Mouse (Mus musculus): Measurements from ENCODE around the gene Nlrc5. TPM values are rescaled to one million over a fixed set of nuclear protein-coding genes. Genes with fewer than 3 reads are reported as not detected.

Nlrc5 gene
- total RNA-seq, 1 experiment from 2014 or later: 3.8 TPM

GRCm38 (mm10) chr8:94532000-94532399 is 97.8 kb downstream of the Nlrc5 start:
- no peak for DNase-seq

- no peak for DNase-seq
Observed at GRCm38 (mm10) chr8:94532525-94532872, 98.3 kb downstream of the Nlrc5 start.

GRCm38 (mm10) chr8:94532873-94533671 is 98.9 kb downstream of the Nlrc5 start, which contains the start of gene Cpne2:
TSS of gene Cpne2 (plus strand) at chr8:94532990.
- DNase-seq: peak; percentile 83

GRCm38 (mm10) chr8:94534612-94535011 is 100.5 kb downstream of the Nlrc5 start:
- DNase-seq: no peak

- DNase-seq: no peak
Observed at GRCm38 (mm10) chr8:94535631-94536030, 101.5 kb downstream of the Nlrc5 start.

GRCm38 (mm10) chr8:94537456-94537855 is 103.3 kb downstream of the Nlrc5 start:
- DNase-seq: no peak

GRCm38 (mm10) chr8:94540025-94540424 is 105.9 kb downstream of the Nlrc5 start:
- no peak for DNase-seq

GRCm38 (mm10) chr8:94540889-94541795 is 107.0 kb downstream of the Nlrc5 start:
- no peak for DNase-seq

GRCm38 (mm10) chr8:94543981-94544380 is 109.8 kb downstream of the Nlrc5 start:
- no peak for DNase-seq

- DNase-seq: no peak
Observed at GRCm38 (mm10) chr8:94549041-94549440, 114.9 kb downstream of the Nlrc5 start.

- no peak for DNase-seq
Observed at GRCm38 (mm10) chr8:94549482-94549881, 115.3 kb downstream of the Nlrc5 start.

GRCm38 (mm10) chr8:94549998-94550397 is 115.8 kb downstream of the Nlrc5 start:
- no peak for DNase-seq

GRCm38 (mm10) chr8:94551471-94552422 is 117.6 kb downstream of the Nlrc5 start:
- DNase-seq: no peak

- no peak for DNase-seq
Observed at GRCm38 (mm10) chr8:94552696-94553095, 118.5 kb downstream of the Nlrc5 start.

GRCm38 (mm10) chr8:94557281-94557680 is 123.1 kb downstream of the Nlrc5 start:
- DNase-seq: peak; percentile 65

- DNase-seq: no peak
Observed at GRCm38 (mm10) chr8:94561256-94561655, 127.1 kb downstream of the Nlrc5 start.

GRCm38 (mm10) chr8:94564421-94564820 is 130.3 kb downstream of the Nlrc5 start:
- peak; percentile 57 for DNase-seq

GRCm38 (mm10) chr8:94566033-94566432 is 131.9 kb downstream of the Nlrc5 start:
- no peak for DNase-seq

- no peak for DNase-seq
Observed at GRCm38 (mm10) chr8:94566446-94567158, 132.4 kb downstream of the Nlrc5 start.

GRCm38 (mm10) chr8:94567159-94567849 is 133.1 kb downstream of the Nlrc5 start:
- DNase-seq: no peak

- no peak for DNase-seq
Observed at GRCm38 (mm10) chr8:94568098-94568497, 133.9 kb downstream of the Nlrc5 start.

All from adrenal gland, postnatal 25 days (tissue).